Mouse (Mus musculus) heart, adult 2 months (tissue): Measurements from ENCODE around the gene A630001G21Rik. TPM values are rescaled to one million over a fixed set of nuclear protein-coding genes. Genes with fewer than 3 reads are reported as not detected.

Source experiments
- DNase-seq, 2 experiments: peaks; one replicate each; pipeline ENCODE4 v3.0.0; 2021
- H3K27ac ChIP-seq: fragments of 200-600 bp; 2 replicates; pipeline ENCODE4 v1.8.1; 2022
- H3K27me3 ChIP-seq: fragments of 200-500 bp; 2 replicates; pipeline ENCODE4 v1.6.1; 2012; ENCODE audit warnings: mild to moderate bottlenecking, low read length, inconsistent platforms, mixed read lengths; ENCODE audit not compliant: control insufficient read depth, insufficient read depth
- H3K36me3 ChIP-seq: fragments of 200-500 bp; 2 replicates; pipeline ENCODE4 v1.6.1; 2012; ENCODE audit warnings: low read length, inconsistent platforms; ENCODE audit not compliant: control insufficient read depth, insufficient read depth
- H3K4me1 ChIP-seq: fragments of 200-500 bp; 2 replicates; pipeline ENCODE4 v1.6.1; 2011; ENCODE audit warnings: low read length; ENCODE audit not compliant: control insufficient read depth, insufficient read depth
- H3K4me3 ChIP-seq: fragments of 200-600 bp; 2 replicates; pipeline ENCODE4 v1.8.1; 2022
- H3K79me2 ChIP-seq: fragments of 200-500 bp; replicated peaks from 2 replicates; pipeline ENCODE4 v1.6.1; 2012; ENCODE audit warnings: mild to moderate bottlenecking, inconsistent platforms, low read length, moderate library complexity, mixed read lengths; ENCODE audit not compliant: control insufficient read depth, insufficient read depth
- H3K9ac ChIP-seq: fragments of 200-500 bp; 2 replicates; pipeline ENCODE4 v1.6.1; 2012; ENCODE audit warnings: low read depth, mild to moderate bottlenecking, control low read depth, inconsistent platforms, low read length, mixed read lengths
- CTCF ChIP-seq: fragments of 200-600 bp; IDR thresholded peaks from 2 replicates; pipeline ENCODE4 v1.8.1; 2022; ENCODE audit warnings: antibody characterized with exemption, mild to moderate bottlenecking, moderate library complexity
- EP300 ChIP-seq: fragments of 200-500 bp; IDR thresholded peaks from 2 replicates; pipeline ENCODE4 v1.6.1; 2011; ENCODE audit warnings: low read depth, low read length, control low read depth; ENCODE audit not compliant: insufficient read depth
- POLR2A ChIP-seq: fragments of 200-500 bp; IDR thresholded peaks from 2 replicates; pipeline ENCODE4 v1.6.1; 2011; ENCODE audit warnings: mild to moderate bottlenecking, low read depth, low read length, control low read depth; ENCODE audit not compliant: insufficient read depth
- WGBS: fragments of 180-500 bp; shearing (Covaris S2); methylation state at CpG from one replicate; pipeline ENCODE4 v1.1.7; 2018; 5-methylcytosine and 5-hydroxymethylcytosine counted together
- intact Hi-C: fragments of 180-260 bp; cut with DNase I; formaldehyde crosslinking; loops from one replicate; pipeline ENCODE4 v1.15.1; 2025
- polyA plus RNA-seq: library from polyadenylated mRNA; depleted of rRNA; stranded (reverse); fragments of >200 nt; gene quantifications from 2 replicates; pipeline ENCODE4 v1.2.3, GENCODE M21; 2012
- total RNA-seq, 2 experiments: library from RNA; stranded (reverse); gene quantifications; 2 replicates each; pipeline ENCODE4 v1.2.3; 2021

A630001G21Rik gene
- total and polyA plus RNA-seq, 3 experiments = 0.20 to 1.3 (median 0.37) TPM

DNA sequence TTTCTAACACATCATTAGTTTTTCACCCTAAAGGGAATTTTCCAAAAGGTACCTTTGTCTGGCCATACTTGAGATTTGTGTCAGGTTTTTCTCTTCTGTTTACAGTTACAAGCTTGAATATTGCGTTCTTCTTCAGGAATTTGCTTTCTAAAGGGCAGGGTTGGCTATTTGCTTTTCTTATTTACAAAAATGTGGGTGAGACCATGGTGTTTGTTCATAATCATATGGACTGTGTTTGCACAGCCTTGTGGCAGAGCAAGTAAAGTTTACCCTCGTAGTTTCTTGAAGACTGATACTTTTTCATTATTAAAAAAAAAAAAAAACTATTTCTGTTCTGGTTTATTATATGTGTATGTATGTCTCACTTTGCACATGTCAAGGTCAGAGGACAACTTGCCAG lies 32.3 kb upstream of the A630001G21Rik start:
- intact Hi-C loops = no loop called here
- no peak for DNase-seq
- H3K4me3 ChIP-seq = no peak overlapping the region
- H3K27me3 ChIP-seq = no peaks in the 10 kb centered on the region
- peaks cover 12% of the 10 kb centered on the region for H3K79me2 ChIP-seq
- 71% methylated on average over 2 of the region's 2 CpGs for WGBS
- H3K4me1 ChIP-seq = peaks cover 22% of the 10 kb centered on the region
- peak overlapping the region; percentile 55 for H3K27ac ChIP-seq
- H3K9ac ChIP-seq = no peak overlapping the region
- H3K36me3 ChIP-seq = peaks cover 55% of the 10 kb centered on the region
- TF ChIP-seq EP300 (no peak), CTCF (no peak), POLR2A (no peak)

DNA sequence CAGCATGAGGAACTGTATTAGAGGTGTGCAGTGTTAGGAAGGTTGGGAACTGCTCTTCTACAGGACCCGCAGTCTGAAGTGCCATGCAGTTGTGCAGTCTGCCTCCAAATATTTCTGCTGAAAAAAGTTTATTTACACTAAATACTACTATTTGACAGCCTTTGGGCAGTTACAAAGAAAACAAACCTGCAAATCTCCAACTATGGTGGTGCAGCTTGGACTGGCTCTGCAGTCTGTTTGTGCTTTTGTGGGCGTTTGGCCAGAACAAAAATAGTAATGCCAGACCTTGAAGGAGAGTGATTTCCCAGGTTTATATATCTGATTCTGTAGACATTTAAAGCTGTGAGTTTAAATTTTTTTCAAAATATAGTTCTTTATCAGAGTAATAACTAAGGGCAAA lies 31.9 kb upstream of the A630001G21Rik start:
- no peak overlapping the region for H3K4me3 ChIP-seq
- H3K4me1 ChIP-seq = peaks cover 22% of the 10 kb centered on the region
- no peaks in the 10 kb centered on the region for H3K27me3 ChIP-seq
- peak overlapping the region; percentile 55 for H3K27ac ChIP-seq
- peaks cover 56% of the 10 kb centered on the region for H3K36me3 ChIP-seq
- DNase-seq = peak in 1 of 2 experiments; percentile 20
- intact Hi-C loops = no loop called here
- H3K79me2 ChIP-seq = peaks cover 12% of the 10 kb centered on the region
- WGBS = 34% methylated on average over 2 of the region's 2 CpGs
- TF ChIP-seq EP300 = no peak
- TF ChIP-seq POLR2A = no peak
- TF ChIP-seq CTCF = no peak
- no peak overlapping the region for H3K9ac ChIP-seq

DNA sequence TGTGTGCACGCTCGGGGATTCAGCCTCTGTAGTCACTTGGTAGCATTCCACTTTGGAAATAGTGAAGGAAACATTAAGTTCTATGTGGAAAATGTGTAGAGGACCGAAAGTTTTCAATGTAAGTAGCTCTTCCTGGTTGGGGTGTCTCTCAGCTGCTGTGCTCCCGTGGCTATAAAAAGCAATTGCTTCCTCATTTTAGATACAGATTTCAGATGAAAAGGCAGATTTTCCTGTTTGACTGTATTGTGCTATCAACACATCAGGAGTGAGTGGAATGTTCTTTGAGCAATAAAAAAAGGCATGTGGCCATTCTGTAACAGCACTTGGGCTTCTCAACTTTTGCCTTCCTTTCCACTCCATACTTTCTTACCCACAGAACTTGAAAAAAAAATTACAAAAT lies 30.8 kb upstream of the A630001G21Rik start:
- peaks cover 11% of the 10 kb centered on the region for H3K79me2 ChIP-seq
- intact Hi-C loops = no loop called here
- H3K4me3 ChIP-seq = no peak overlapping the region
- H3K27ac ChIP-seq = no peak overlapping the region; the same call in 1 of the 2 replicates
- H3K4me1 ChIP-seq = peaks cover 22% of the 10 kb centered on the region
- no peaks in the 10 kb centered on the region for H3K27me3 ChIP-seq
- DNase-seq = no peak
- H3K36me3 ChIP-seq = peaks cover 59% of the 10 kb centered on the region
- no peak overlapping the region for H3K9ac ChIP-seq
- TF ChIP-seq EP300 (no peak), CTCF (no peak), POLR2A (no peak)
- WGBS = 30% methylated on average over 4 of the region's 4 CpGs

DNA sequence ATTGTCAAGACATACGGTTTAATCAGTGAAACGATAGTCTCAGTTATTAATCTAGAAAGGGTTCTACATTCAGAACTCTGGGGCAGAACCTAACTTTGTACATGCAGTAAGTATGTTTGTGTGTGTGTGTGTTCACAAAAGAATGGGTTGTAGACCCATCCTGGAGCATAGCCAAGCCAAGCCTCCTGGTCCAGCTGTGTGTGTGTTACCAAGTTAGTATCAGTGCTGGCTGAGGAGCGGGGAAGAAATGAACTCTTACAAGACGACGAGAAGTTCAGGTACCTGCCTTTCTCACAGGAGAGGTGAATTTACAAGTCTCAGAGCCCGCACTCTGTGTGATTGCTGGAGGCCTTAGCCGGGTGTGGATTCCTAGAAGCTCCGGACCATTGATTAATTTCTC lies 26.1 kb upstream of the A630001G21Rik start:
- intact Hi-C loops = no loop called here
- Histone ChIP-seq H3K9ac (no peak overlapping the region), H3K4me1 (peaks cover 10% of the 10 kb centered on the region), H3K27ac (no peak overlapping the region), H3K27me3 (no peaks in the 10 kb centered on the region), H3K4me3 (no peak overlapping the region), H3K36me3 (peaks cover 48% of the 10 kb centered on the region), H3K79me2 (peaks cover 9% of the 10 kb centered on the region)
- TF ChIP-seq EP300 = no peak
- TF ChIP-seq POLR2A = no peak
- no peak for TF ChIP-seq CTCF
- WGBS = 83% methylated on average over 8 of the region's 8 CpGs
- DNase-seq = no peak

DNA sequence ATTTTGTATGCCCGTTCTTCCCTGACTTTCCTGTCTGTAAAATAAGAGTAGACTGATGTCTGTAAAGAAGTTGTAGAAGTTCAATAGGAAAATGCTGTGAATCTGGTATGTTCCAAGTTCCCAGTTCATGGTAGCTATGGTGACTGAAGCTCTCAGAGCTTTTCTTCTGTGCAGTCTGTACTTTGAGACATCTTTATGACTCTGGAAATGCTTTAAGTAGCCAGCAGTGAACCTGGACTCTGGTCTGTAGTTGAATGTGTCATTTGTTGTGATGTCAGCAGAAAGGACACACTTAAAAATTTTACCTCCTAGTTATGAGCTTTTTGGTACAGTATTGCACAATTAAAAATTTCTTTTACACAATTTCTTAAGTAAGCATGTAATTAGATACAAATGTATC lies 24.1 kb upstream of the A630001G21Rik start:
- TF ChIP-seq CTCF (no peak), POLR2A (no peak), EP300 (no peak)
- Histone ChIP-seq H3K4me1 (peaks cover 3% of the 10 kb centered on the region), H3K36me3 (peaks cover 40% of the 10 kb centered on the region), H3K27ac (no peak overlapping the region), H3K79me2 (peaks cover 10% of the 10 kb centered on the region), H3K9ac (no peak overlapping the region), H3K4me3 (no peak overlapping the region), H3K27me3 (no peaks in the 10 kb centered on the region)
- 93% methylated on average over 1 of the region's 1 CpGs for WGBS
- no peak for DNase-seq
- intact Hi-C loops = no loop called here

DNA sequence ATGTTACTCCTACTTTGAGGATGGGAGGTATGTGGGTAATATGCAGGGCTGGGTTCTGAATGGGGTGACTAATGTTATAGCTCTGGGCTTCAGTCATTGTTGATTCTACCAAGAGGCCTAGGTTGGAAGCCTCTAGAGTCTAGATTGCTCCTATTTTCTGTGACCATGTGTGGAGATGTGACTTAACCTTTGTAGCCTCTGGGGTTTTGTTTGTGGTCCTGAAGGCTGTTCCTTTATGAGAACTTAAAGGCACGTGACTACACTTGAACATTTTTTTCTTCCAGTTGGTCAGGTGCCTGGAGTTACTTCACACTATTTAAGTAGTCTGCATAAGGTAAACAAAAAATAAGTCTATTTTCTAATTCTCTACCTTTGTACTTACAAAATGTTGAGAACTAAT lies 21.3 kb upstream of the A630001G21Rik start:
- WGBS = 27% methylated on average over 1 of the region's 1 CpGs
- Histone ChIP-seq H3K27ac (no peak overlapping the region), H3K79me2 (peaks cover 8% of the 10 kb centered on the region), H3K4me1 (peaks cover 4% of the 10 kb centered on the region), H3K4me3 (no peak overlapping the region), H3K27me3 (no peaks in the 10 kb centered on the region), H3K36me3 (peaks cover 37% of the 10 kb centered on the region), H3K9ac (no peak overlapping the region)
- TF ChIP-seq POLR2A = no peak
- no peak for TF ChIP-seq EP300
- TF ChIP-seq CTCF = no peak
- no peak for DNase-seq
- intact Hi-C loops = no loop called here
